In genomic region chr1:86358906-86359797, GRCm38 (mm10) we compare ENCODE assay signal across 8 mouse cellular contexts. TPM values are rescaled to one million over a fixed set of nuclear protein-coding genes. Genes with fewer than 3 reads are reported as not detected.
DNase-seq lines count a peak whose midpoint lies in the region; ATAC-seq lines count a peak whose summit lies in the region.

Ncl (minus strand) TSS chr1:86359400.

- H3K27ac ChIP-seq in hindbrain, embryonic 14.5 days: peak within 1 kb of the TSS; percentile 98

- peak; percentile 99 for DNase-seq in R1 (ENCODE audit: low read depth, low spot score)
- DNase-seq in cerebellum, postnatal 25 days: peak; percentile 97 to 99
- peak; percentile 85 to 95 for DNase-seq in frontal cortex, postnatal 25 days (ENCODE audit: low spot score in 2 of 2)
- peak; percentile 97 for DNase-seq in hindbrain, embryonic 14.5 days (ENCODE audit: low spot score)
- DNase-seq in layer of hippocampus, postnatal 36 days: peak; percentile 97 to 98
- peak; percentile 98 for DNase-seq in lung, postnatal 36 days
- DNase-seq in retina, postnatal 1 day: peak; percentile 99
- DNase-seq in urinary bladder, adult 18-20 months (ENCODE audit: low spot score in 2 of 2): peak; percentile 95 to 98

- H3K4me1 ChIP-seq in hindbrain, embryonic 14.5 days (replicated peaks; ENCODE audit: control insufficient read depth, insufficient read depth, low read length): peaks cover 22% of the 10 kb centered on the region

- no peaks in the 10 kb centered on the region for H3K9me3 ChIP-seq in hindbrain, embryonic 14.5 days (ENCODE audit: control insufficient read depth, low read length)

- H3K4me3 ChIP-seq in hindbrain, embryonic 14.5 days (replicated peaks; ENCODE audit: low read length): peak within 1 kb of the TSS; percentile 87

- no peaks in the 10 kb centered on the region for H3K27me3 ChIP-seq in hindbrain, embryonic 14.5 days (ENCODE audit: control insufficient read depth, insufficient read depth, low read length)

- WGBS in hindbrain, embryonic 14.5 days: under 1% methylated on average over 99 of the region's 102 CpGs

- ATAC-seq in hindbrain, embryonic 14.5 days (ENCODE audit: low FRiP score): peak; percentile 98

- peak within 1 kb of the TSS; percentile 89 for H3K9ac ChIP-seq in hindbrain, embryonic 14.5 days

- H3K36me3 ChIP-seq in hindbrain, embryonic 14.5 days (replicated peaks; ENCODE audit: control insufficient read depth, insufficient read depth): peaks cover 35% of the 10 kb centered on the region

- H3K4me2 ChIP-seq in hindbrain, embryonic 14.5 days (replicated peaks): peak within 1 kb of the TSS; percentile 81

RNA-seq across cellular contexts. Expression of gene Ncl, which starts in this region (rescaled TPM):
- polyA plus RNA-seq in hindbrain, embryonic 14.5 days (2014; fragmentation: Nextera tagmentation; extraction: Ambion mirVana): 144 and 145 TPM in 2 replicates
- total RNA-seq in layer of hippocampus, postnatal 36 days (2021): 100 to 1,000 TPM; 136 to 137 TPM

Comparison
In these comparisons a context has a peak if more than half of its experiments do, and no peak if none do; other contexts are left out.
1. Peak in every context shown above with its lines: DNase-seq, ATAC-seq, H3K4me3 ChIP-seq and H3K27ac ChIP-seq.